Mouse (Mus musculus): ENCODE data around the gene Haghl.
"Not testable (repeated sequence)": the region's sequence is repeated elsewhere in the genome, so short reads cannot be mapped to it uniquely, and the experiment has no call there.

- TF ChIP-seq CTCF (IDR thresholded peaks at IDR 0.05; ENCODE audit: borderline replicate concordance, extremely low read depth, insufficient read depth, insufficient read length); POLR2A (IDR thresholded peaks at IDR 0.05; ENCODE audit: borderline replicate concordance, extremely low read depth, insufficient read depth, insufficient read length, poor library complexity, severe bottlenecking): not testable (repeated sequence)
These were observed 44.0 kb downstream of the Haghl start for GRCm38 (mm10) chr17:25741471-25741870.

All from brain, embryonic 14.5 days (tissue).